ENCODE assay signal across 8 mouse cellular contexts in genomic region chr6:131292276-131292990, GRCm38 (mm10). TPM values are rescaled to one million over a fixed set of nuclear protein-coding genes. Genes with fewer than 3 reads are reported as not detected.
DNase-seq lines count a peak whose midpoint lies in the region; ATAC-seq and TF ChIP-seq lines count a peak whose summit lies in the region.

No protein-coding gene starts in this region.

- H3K4me1 ChIP-seq in embryonic facial prominence, embryonic 11.5 days (ENCODE audit: control insufficient read depth, insufficient read depth, low read length), result no peaks in the 10 kb centered on the region
- 0 out of 2 replicates have a peak, but pooled peaks cover 4% of the 10 kb centered on the region for H3K4me1 ChIP-seq in hindbrain, postnatal 0 days (ENCODE audit: insufficient read depth, low read length)
- H3K4me1 ChIP-seq in megakaryocyte, embryonic 14.5 days, result peaks cover 30% of the 10 kb centered on the region

- no peak for TF ChIP-seq CTCF in hindbrain, postnatal 0 days (IDR thresholded peaks at IDR 0.05; ENCODE audit: low read depth)

- peak overlapping the region; percentile 47 for H3K4me2 ChIP-seq in embryonic facial prominence, embryonic 11.5 days (ENCODE audit: low read depth, low read length)
- peak overlapping the region; percentile 54 for H3K4me2 ChIP-seq in hindbrain, postnatal 0 days (ENCODE audit: low read depth, low read length)

- peak overlapping the region; percentile 75 for H3K9ac ChIP-seq in embryonic facial prominence, embryonic 11.5 days (replicated peaks; ENCODE audit: low read length)
- peak overlapping the region; percentile 68 for H3K9ac ChIP-seq in hindbrain, postnatal 0 days (replicated peaks; ENCODE audit: low read length)

- no peak overlapping the region for H3K27ac ChIP-seq in embryonic facial prominence, embryonic 11.5 days (replicated peaks; ENCODE audit: low read depth, low read length)
- H3K27ac ChIP-seq in hindbrain, postnatal 0 days, result peak overlapping the region; percentile 80

- no peak for ATAC-seq in embryonic facial prominence, embryonic 11.5 days (replicated peaks; ENCODE audit: insufficient number of reproducible peaks, low FRiP score, low TSS enrichment, low read depth)
- ATAC-seq in hindbrain, postnatal 0 days, result peak; percentile 21; the same call in 1 of the 2 replicates

- no peaks in the 10 kb centered on the region for H3K27me3 ChIP-seq in embryonic facial prominence, embryonic 11.5 days (ENCODE audit: control insufficient read depth, insufficient read depth, low read length)
- no peaks in the 10 kb centered on the region for H3K27me3 ChIP-seq in hindbrain, postnatal 0 days (ENCODE audit: insufficient read depth, low read length)
- no peaks in the 10 kb centered on the region for H3K27me3 ChIP-seq in megakaryocyte, embryonic 14.5 days (replicated peaks)

- H3K9me3 ChIP-seq in embryonic facial prominence, embryonic 11.5 days (replicated peaks; ENCODE audit: control insufficient read depth, low read length), result no peaks in the 10 kb centered on the region
- H3K9me3 ChIP-seq in hindbrain, postnatal 0 days (ENCODE audit: low read length), result no peaks in the 10 kb centered on the region
- no peaks in the 10 kb centered on the region for H3K9me3 ChIP-seq in megakaryocyte, embryonic 14.5 days

- intact Hi-C loops in left cerebral cortex, postnatal 36 days (cut with DNase I), result loop anchor here (5.0 to 10.0 kb wide), 2 partner anchors 60 to 122 kb away; partner anchors contain the start of gene Styk1

- H3K36me3 ChIP-seq in embryonic facial prominence, embryonic 11.5 days (replicated peaks; ENCODE audit: control insufficient read depth, insufficient read depth, low read depth, low read length), result peaks cover 2% of the 10 kb centered on the region; the same call in 1 of the 2 replicates
- H3K36me3 ChIP-seq in hindbrain, postnatal 0 days (ENCODE audit: insufficient read depth, low read length), result peaks cover 9% of the 10 kb centered on the region; the same call in 1 of the 2 replicates
- peaks cover 10% of the 10 kb centered on the region for H3K36me3 ChIP-seq in megakaryocyte, embryonic 14.5 days (replicated peaks; ENCODE audit: low read length)

- H3K4me3 ChIP-seq in embryonic facial prominence, embryonic 11.5 days (ENCODE audit: low read depth, low read length), result peak overlapping the region; percentile 68
- peak overlapping the region; percentile 76 for H3K4me3 ChIP-seq in hindbrain, postnatal 0 days (ENCODE audit: low read length)
- H3K4me3 ChIP-seq in megakaryocyte, embryonic 14.5 days (replicated peaks), result peak overlapping the region; percentile 94

- peak; percentile 1 for DNase-seq in left cerebral cortex, adult 11 months (ENCODE audit: low spot score)
- DNase-seq in left cerebral cortex, postnatal 36 days (ENCODE audit: low spot score in 2 of 2), result no peak
- DNase-seq in ZHBTc4 (ENCODE audit: low read depth, low spot score), result peak; percentile 13
- DNase-seq in embryonic facial prominence, embryonic 11.5 days (ENCODE audit: low spot score), result peak; percentile 38
- peak; percentile 30 for DNase-seq in hindbrain, postnatal 0 days (ENCODE audit: low spot score)
- DNase-seq in ovary, postnatal 36 days (ENCODE audit: low spot score), result no peak
- no peak for DNase-seq in gastrocnemius, postnatal 25 days

- WGBS in embryonic facial prominence, embryonic 11.5 days, result 22% methylated on average over 10 of the region's 10 CpGs
- 22% methylated on average over 10 of the region's 10 CpGs for WGBS in hindbrain, postnatal 0 days

RNA-seq across cellular contexts. Expression of gene Magohb, which starts 0.6 kb away (rescaled TPM):
- 1 to 10 TPM; 7.3 to 9.6 TPM for total RNA-seq in left cerebral cortex, postnatal 36 days (2021)
- polyA plus RNA-seq in embryonic facial prominence, embryonic 11.5 days (2014; fragmentation: Nextera tagmentation; extraction: Ambion mirVana), result 73.3 and 73.5 TPM in 2 replicates
- total RNA-seq in hindbrain, postnatal 0 days (2014; rRNA removed), result 4.8 and 9.9 TPM in 2 replicates
- 30.2 and 32.8 TPM in 2 replicates for polyA plus RNA-seq in hindbrain, postnatal 0 days (2015; fragmentation: Nextera tagmentation; extraction: Ambion mirVana)
- polyA plus RNA-seq in megakaryocyte, embryonic 14.5 days (2012; ENCODE audit: insufficient read depth, low replicate concordance), result not detected in 2 replicates
- 1 to 10 TPM; 3.9 to 4.0 TPM for total RNA-seq in gastrocnemius, postnatal 25 days (2021)

RNA-seq across cellular contexts. Expression of gene Klra2, which starts 45.3 kb away (rescaled TPM):
- under 1 TPM in 1 of 2 experiments, not detected in 1; 0.20 TPM for total RNA-seq in left cerebral cortex, postnatal 36 days (2021)
- not detected in 2 replicates for polyA plus RNA-seq in embryonic facial prominence, embryonic 11.5 days (2014; fragmentation: Nextera tagmentation; extraction: Ambion mirVana)
- total RNA-seq in hindbrain, postnatal 0 days (2014; rRNA removed), result 0.11 TPM in 1 of 2 replicates, not detected in the other
- 0.13 and 0.15 TPM in 2 replicates for polyA plus RNA-seq in hindbrain, postnatal 0 days (2015; fragmentation: Nextera tagmentation; extraction: Ambion mirVana)
- polyA plus RNA-seq in megakaryocyte, embryonic 14.5 days (2012; ENCODE audit: insufficient read depth, low replicate concordance), result not detected in 2 replicates
- not detected for total RNA-seq in gastrocnemius, postnatal 25 days (2021)

Comparison
In these comparisons a context has a peak if more than half of its experiments do, and no peak if none do; other contexts are left out.
1. DNase-seq: peak in left cerebral cortex, adult 11 months (single experiment), ZHBTc4 (single experiment), embryonic facial prominence, embryonic 11.5 days (single experiment) and hindbrain, postnatal 0 days (single experiment); none in left cerebral cortex, postnatal 36 days (0 of 2), ovary, postnatal 36 days (single experiment) and gastrocnemius, postnatal 25 days (single experiment).
2. Peak in every context shown above with its lines, with median percentiles within 50 percentile points of each other: H3K4me3 ChIP-seq.